Mouse (Mus musculus) hindbrain, postnatal 0 days (tissue): ENCODE results near the gene Frmpd3. TPM values are rescaled to one million over a fixed set of nuclear protein-coding genes. Genes with fewer than 3 reads are reported as not detected.

Source experiments
- ATAC-seq: fragments of 200-750 bp; cut with Nextera tagmentation; 2 replicates; pipeline ENCODE4 v1.8.0; 2017; ENCODE audit warnings: mild to moderate bottlenecking, moderate TSS enrichment, moderate library complexity
- DNase-seq: peaks from one replicate; pipeline ENCODE4 v3.0.0-alpha.2; 2015; ENCODE audit warnings: low spot score
- H3K27ac ChIP-seq: fragments of 300-500 bp; sonication (generic); 2 replicates; pipeline ENCODE4 v1.5.1; 2014; ENCODE audit warnings: mild to moderate bottlenecking
- H3K27me3 ChIP-seq: fragments of 300-500 bp; sonication (generic); 2 replicates; pipeline ENCODE4 v1.6.1; 2014; ENCODE audit warnings: low read length, mixed read lengths; ENCODE audit not compliant: insufficient read depth
- H3K36me3 ChIP-seq: fragments of 300-500 bp; sonication (generic); 2 replicates; pipeline ENCODE4 v1.6.1; 2014; ENCODE audit warnings: low read length, mixed read lengths; ENCODE audit not compliant: insufficient read depth
- H3K4me1 ChIP-seq: fragments of 300-500 bp; sonication (generic); 2 replicates; pipeline ENCODE4 v1.6.1; 2014; ENCODE audit warnings: antibody characterized with exemption, low read length, mixed read lengths; ENCODE audit not compliant: insufficient read depth
- H3K4me2 ChIP-seq: fragments of 300-500 bp; sonication (generic); 2 replicates; pipeline ENCODE4 v1.6.1; 2014; ENCODE audit warnings: low read depth, mild to moderate bottlenecking, low read length, moderate library complexity, mixed read lengths
- H3K4me3 ChIP-seq: fragments of 300-500 bp; sonication (generic); 2 replicates; pipeline ENCODE4 v1.5.1; 2014; ENCODE audit warnings: low read length
- H3K9ac ChIP-seq: fragments of 300-500 bp; sonication (generic); replicated peaks from 2 replicates; pipeline ENCODE4 v1.6.1; 2014; ENCODE audit warnings: mild to moderate bottlenecking, low read length, moderate library complexity, mixed read lengths
- H3K9me3 ChIP-seq: fragments of 300-500 bp; sonication (generic); 2 replicates; pipeline ENCODE4 v1.6.1; 2016; ENCODE audit warnings: low read length, mixed read lengths
- CTCF ChIP-seq: IDR thresholded peaks from 2 replicates; pipeline ENCODE4 v1.5.1; 2016; ENCODE audit warnings: antibody characterized with exemption, control low read depth, low read depth
- WGBS: fragments of 180-500 bp; shearing (Covaris S2); extraction: QIAGEN DNeasy Blood & Tissue Kit; methylation state at CpG from one replicate; pipeline ENCODE4 v1.1.7; 2014; 5-methylcytosine and 5-hydroxymethylcytosine counted together
- polyA plus RNA-seq: library from polyadenylated mRNA; unstranded; fragments of >200 nt; fragmentation: Nextera tagmentation; extraction: Ambion mirVana; gene quantifications from 2 replicates; pipeline ENCODE4 v1.2.1, GENCODE M21; 2015
- total RNA-seq: library from RNA; depleted of rRNA; stranded (reverse); fragments of >200 nt; gene quantifications from 2 replicates; pipeline ENCODE4 v1.2.3, GENCODE M21; 2014

Frmpd3 gene
- total and polyA plus RNA-seq, 2 experiments from 2014 or later = 3.2 to 15.6 TPM

DNA sequence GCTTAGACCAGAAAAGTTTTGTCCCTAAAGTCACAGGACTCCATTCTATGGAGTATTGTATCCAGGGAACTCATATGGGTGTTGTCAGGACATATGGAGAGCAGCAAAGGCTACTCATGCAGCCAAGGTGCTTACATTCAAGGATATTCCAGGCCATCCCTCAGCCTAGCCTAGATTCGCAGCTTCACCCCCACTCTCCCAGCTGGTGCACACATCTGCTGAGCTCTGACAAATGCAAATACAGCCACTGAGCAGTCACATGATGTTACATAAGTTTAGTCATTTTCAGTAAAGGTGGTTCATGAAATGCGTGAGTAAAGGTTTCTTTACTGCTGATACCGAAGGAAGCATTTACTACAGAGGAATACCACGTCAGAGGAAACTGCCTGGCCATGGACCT, 76.4 kb downstream of the Frmpd3 start:
- no peak for DNase-seq

DNA sequence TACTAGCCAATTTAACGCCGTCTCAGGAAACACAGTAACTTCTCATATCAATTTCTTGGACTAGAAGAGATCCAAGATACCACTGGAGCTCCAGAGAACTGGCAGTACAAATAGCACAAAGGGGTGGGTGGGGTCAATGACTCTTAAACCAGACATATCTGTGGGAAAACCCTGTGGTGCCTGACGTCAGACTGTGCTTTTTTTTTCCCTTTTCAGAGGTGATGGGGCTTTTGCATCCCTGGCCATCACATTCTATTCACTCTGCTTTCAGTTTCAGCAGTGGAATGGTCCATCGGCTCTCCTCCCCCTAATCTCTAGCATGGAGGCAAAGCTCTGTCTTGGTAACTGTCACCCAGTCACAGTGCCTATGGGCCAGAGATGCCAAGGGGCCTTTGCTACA, 85.1 kb downstream of the Frmpd3 start:
- Histone ChIP-seq H3K4me1 (no peaks in the 10 kb centered on the region), H3K36me3 (no peaks in the 10 kb centered on the region), H3K4me3 (no peak overlapping the region), H3K27ac (no peak overlapping the region), H3K4me2 (no peak overlapping the region), H3K27me3 (no peaks in the 10 kb centered on the region; the same call in 1 of the 2 replicates), H3K9ac (no peak overlapping the region), H3K9me3 (no peaks in the 10 kb centered on the region)
- ATAC-seq (no peak), DNase-seq (no peak)
- 76% methylated on average over 4 of the region's 4 CpGs for WGBS
- no peak for TF ChIP-seq CTCF

More for the DNA sequence above, 76.4 kb downstream of the Frmpd3 start:
- Histone ChIP-seq H3K9ac (no peak overlapping the region), H3K27me3 (no peaks in the 10 kb centered on the region; the same call in 1 of the 2 replicates), H3K4me3 (no peak overlapping the region), H3K4me1 (no peaks in the 10 kb centered on the region), H3K27ac (no peak overlapping the region), H3K36me3 (no peaks in the 10 kb centered on the region), H3K4me2 (no peak overlapping the region), H3K9me3 (no peaks in the 10 kb centered on the region)
- WGBS = 89% methylated on average over 4 of the region's 4 CpGs
- TF ChIP-seq CTCF = no peak
- ATAC-seq = no peak

DNA sequence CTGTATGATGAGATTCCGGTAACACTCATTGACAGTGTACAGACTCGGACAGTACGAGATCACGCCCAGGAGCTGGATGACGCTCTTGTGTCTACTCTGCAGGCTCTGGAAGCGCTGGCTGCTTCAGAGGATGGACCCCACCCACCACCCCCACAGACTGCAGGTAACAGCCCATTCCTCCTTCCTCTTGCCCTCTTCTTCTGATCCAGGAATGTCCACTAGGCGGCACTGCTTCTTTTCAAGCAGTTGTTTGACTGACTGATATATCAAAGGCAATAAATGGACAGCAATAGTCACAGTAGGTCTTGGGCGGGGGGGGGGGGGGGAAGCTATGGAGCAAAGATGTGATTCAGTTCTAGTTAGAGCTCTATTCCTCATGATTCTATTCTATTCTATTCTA, 86.2 kb downstream of the Frmpd3 start:
- DNase-seq = no peak
- Histone ChIP-seq H3K9ac (no peak overlapping the region), H3K27me3 (no peaks in the 10 kb centered on the region), H3K9me3 (no peaks in the 10 kb centered on the region), H3K4me2 (no peak overlapping the region), H3K4me3 (no peak overlapping the region), H3K27ac (no peak overlapping the region), H3K36me3 (no peaks in the 10 kb centered on the region), H3K4me1 (no peaks in the 10 kb centered on the region)
- peak; percentile 34 for TF ChIP-seq CTCF
- WGBS = 75% methylated on average over 8 of the region's 8 CpGs
- ATAC-seq = no peak

DNA sequence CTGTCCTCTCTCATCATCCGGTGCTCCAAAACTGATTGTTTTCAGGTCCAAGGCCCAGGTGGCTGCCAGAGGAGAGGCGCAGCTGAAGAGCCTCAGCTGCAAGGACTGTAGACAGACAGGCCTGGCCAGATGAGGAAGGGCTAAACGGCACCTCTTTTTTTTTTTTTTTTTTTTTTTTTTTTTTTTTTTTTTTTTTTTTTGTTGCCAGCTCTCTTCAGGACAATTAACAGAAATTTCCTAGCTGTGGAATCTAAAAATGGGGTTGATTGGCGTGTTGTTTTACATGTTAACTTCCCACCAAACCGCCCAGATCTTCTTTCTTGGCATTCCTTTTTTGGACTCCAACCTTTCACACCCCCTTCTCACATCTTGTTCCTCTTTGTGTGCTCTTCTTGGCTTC, 87.9 kb downstream of the Frmpd3 start:
- Histone ChIP-seq H3K9me3 (no peaks in the 10 kb centered on the region), H3K27ac (no peak overlapping the region), H3K4me2 (no peak overlapping the region), H3K9ac (no peak overlapping the region), H3K4me1 (no peaks in the 10 kb centered on the region), H3K36me3 (no peaks in the 10 kb centered on the region), H3K27me3 (no peaks in the 10 kb centered on the region), H3K4me3 (no peak overlapping the region)
- no peak for DNase-seq
- TF ChIP-seq CTCF = no peak
- 74% methylated on average over 5 of the region's 5 CpGs for WGBS
- no peak for ATAC-seq

DNA sequence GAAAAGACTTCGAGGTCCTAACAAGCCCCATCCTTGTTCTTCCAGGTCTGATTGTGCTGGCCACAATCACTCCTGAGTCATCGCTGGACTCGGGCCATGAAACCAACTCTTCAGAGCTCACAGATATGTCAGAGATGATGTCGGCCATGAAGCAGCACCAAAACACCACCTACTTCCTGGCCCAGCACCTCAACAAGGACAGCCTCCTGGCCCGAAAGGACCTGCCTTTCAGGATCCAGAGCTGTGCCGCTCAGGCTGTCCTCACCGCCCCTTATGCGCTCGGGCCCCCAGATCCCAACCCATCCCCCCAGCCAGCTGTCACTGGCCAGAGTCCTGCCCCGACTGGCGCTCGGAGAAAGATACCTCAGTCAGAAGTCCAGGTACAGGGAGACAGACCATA, 88.4 kb downstream of the Frmpd3 start:
- Histone ChIP-seq H3K27ac (no peak overlapping the region), H3K4me2 (no peak overlapping the region), H3K27me3 (no peaks in the 10 kb centered on the region), H3K9ac (no peak overlapping the region), H3K4me1 (no peaks in the 10 kb centered on the region), H3K9me3 (no peaks in the 10 kb centered on the region), H3K4me3 (no peak overlapping the region), H3K36me3 (no peaks in the 10 kb centered on the region)
- WGBS = 86% methylated on average over 12 of the region's 12 CpGs
- ATAC-seq (no peak), DNase-seq (no peak)
- TF ChIP-seq CTCF = no peak

DNA sequence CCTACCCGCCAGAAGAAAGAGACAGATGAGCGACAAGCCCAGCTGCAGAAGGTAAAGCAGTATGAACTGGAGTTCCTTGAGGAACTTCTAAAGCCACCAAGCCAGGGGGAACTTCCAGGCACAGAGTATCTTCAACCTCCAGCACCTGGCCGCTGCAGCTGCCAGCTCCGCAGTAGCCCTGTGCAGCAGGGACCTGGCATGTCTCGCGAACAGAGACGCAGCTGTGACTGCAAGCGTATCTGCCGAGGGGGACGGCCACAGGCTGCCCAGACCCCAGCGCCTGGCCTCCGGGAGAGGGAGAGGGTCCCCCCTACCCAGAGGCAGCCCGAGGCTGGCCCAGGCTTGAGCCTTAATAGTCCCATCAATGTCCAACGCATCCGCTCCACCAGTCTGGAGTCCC, 89.9 kb downstream of the Frmpd3 start:
- Histone ChIP-seq H3K9ac (no peak overlapping the region), H3K4me1 (no peaks in the 10 kb centered on the region), H3K27ac (no peak overlapping the region), H3K9me3 (no peaks in the 10 kb centered on the region), H3K4me3 (no peak overlapping the region), H3K36me3 (no peaks in the 10 kb centered on the region), H3K4me2 (no peak overlapping the region), H3K27me3 (no peaks in the 10 kb centered on the region)
- WGBS = 84% methylated on average over 15 of the region's 15 CpGs
- ATAC-seq = 0 out of 2 replicates have a peak, but pooled peaks have one; percentile 16
- no peak for DNase-seq
- TF ChIP-seq CTCF = no peak

DNA sequence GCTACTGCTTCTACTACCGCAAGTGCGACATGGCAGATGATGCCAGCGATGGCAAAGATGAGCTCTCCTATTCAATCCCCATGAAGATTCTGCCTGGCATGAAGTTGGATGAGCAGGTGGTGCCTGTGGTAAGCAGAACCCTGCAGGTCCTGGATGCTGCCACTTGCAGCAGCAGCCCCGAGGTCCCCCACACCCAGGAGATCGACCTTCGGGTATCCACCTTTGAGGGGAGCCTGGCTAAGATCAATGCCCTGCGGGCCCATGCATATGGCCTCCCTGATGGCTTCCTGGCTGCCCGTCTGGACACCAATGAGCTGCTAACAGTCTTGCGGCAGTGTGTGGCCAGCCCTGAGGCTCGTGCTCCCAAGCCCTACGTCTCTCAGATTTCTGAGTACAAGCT, 90.7 kb downstream of the Frmpd3 start:
- Histone ChIP-seq H3K27ac (no peak overlapping the region), H3K4me3 (no peak overlapping the region), H3K4me1 (no peaks in the 10 kb centered on the region), H3K36me3 (no peaks in the 10 kb centered on the region), H3K27me3 (no peaks in the 10 kb centered on the region), H3K4me2 (no peak overlapping the region), H3K9me3 (no peaks in the 10 kb centered on the region), H3K9ac (no peak overlapping the region)
- TF ChIP-seq CTCF = no peak
- DNase-seq = no peak
- ATAC-seq = no peak
- WGBS = 81% methylated on average over 11 of the region's 11 CpGs
